Mouse (Mus musculus): ENCODE results near the gene Dthd1. TPM values are rescaled to one million over a fixed set of nuclear protein-coding genes. Genes with fewer than 3 reads are reported as not detected.

The Dthd1 gene
- polyA plus RNA-seq, 1 experiment from 2014 or later = not detected

DNA sequence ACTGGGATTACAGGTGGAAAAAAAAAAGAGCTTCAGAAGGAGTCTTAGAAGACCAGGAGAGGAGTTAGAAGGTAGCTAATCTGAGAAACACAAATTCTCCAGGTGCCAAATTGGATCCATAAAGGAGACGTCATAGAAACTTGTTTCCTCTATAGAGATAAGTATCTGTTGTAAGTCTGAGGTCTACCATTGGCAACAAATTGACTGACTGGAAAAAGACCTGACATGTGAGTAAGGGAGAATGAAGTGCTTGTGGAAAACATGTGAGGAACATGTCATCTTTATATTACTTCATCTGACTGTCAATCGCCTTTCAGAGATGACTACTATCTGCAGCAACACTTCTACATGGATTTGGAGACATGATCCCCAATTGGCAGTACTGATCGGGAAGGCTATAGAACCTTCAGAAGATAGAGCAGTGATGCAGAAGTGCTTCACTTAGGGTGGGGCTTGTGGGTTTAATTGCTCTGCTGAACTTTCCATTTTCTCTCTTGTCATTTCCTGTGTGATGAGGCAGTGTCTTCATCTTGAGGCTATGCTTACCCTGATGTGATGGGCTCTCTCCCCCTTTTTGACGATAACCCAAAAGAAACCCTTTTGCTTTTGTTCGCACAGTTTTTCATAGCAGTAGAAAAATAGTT, 22.6 kb upstream of the Dthd1 start:
- Histone ChIP-seq H3K9ac (ENCODE audit: low read length) (no peak overlapping the region), H3K27ac (ENCODE audit: low read depth, low read length) (no peak overlapping the region), H3K36me3 (ENCODE audit: control insufficient read depth, insufficient read depth, low read length) (no peaks in the 10 kb centered on the region), H3K9me3 (ENCODE audit: control insufficient read depth, low read length) (no peaks in the 10 kb centered on the region), H3K27me3 (ENCODE audit: control insufficient read depth, insufficient read depth, low read length) (no peaks in the 10 kb centered on the region), H3K4me1 (ENCODE audit: control insufficient read depth, insufficient read depth, low read length) (no peaks in the 10 kb centered on the region), H3K4me3 (ENCODE audit: low read depth, low read length) (no peak overlapping the region), H3K4me2 (ENCODE audit: low read depth) (no peak overlapping the region)
- WGBS = 96% methylated on average over 5 of the region's 5 CpGs
- ATAC-seq (ENCODE audit: insufficient read depth, low FRiP score, low TSS enrichment) = no peak
- no peak for DNase-seq (ENCODE audit: low spot score)

GRCm38 (mm10) chr5:62792776-62793175, 20.8 kb upstream of the Dthd1 start:
- H3K27ac ChIP-seq (ENCODE audit: low read depth, low read length) = no peak overlapping the region
- no peak overlapping the region for H3K4me3 ChIP-seq (ENCODE audit: low read depth, low read length)
- H3K9ac ChIP-seq (ENCODE audit: low read length) = no peak overlapping the region
- no peaks in the 10 kb centered on the region for H3K9me3 ChIP-seq (ENCODE audit: control insufficient read depth, low read length)
- ATAC-seq (ENCODE audit: insufficient read depth, low FRiP score, low TSS enrichment) (no peak), DNase-seq (ENCODE audit: low spot score) (no peak)
- no peaks in the 10 kb centered on the region for H3K36me3 ChIP-seq (ENCODE audit: control insufficient read depth, insufficient read depth, low read length)
- no peaks in the 10 kb centered on the region for H3K4me1 ChIP-seq (ENCODE audit: control insufficient read depth, insufficient read depth, low read length)
- WGBS = 84% methylated on average over 1 of the region's 1 CpGs
- H3K27me3 ChIP-seq (ENCODE audit: control insufficient read depth, insufficient read depth, low read length) = no peaks in the 10 kb centered on the region
- H3K4me2 ChIP-seq (ENCODE audit: low read depth) = no peak overlapping the region

DNA sequence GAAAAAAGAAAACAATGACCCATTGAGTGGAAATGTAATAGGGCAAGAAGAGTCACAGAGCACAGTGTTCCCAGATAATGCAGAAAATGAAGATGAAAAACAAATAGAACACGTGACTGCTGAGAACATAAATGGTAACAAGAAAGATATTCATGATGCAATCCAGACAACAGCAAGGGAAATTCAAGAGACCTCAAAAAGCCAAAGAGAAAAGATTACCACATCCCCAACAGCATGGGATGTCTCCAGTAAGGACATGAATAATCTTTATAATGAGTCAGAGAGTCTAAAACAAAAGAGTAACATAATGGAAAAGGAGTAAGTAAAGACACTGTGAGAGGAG, 420 bp downstream of the Dthd1 start:
- Histone ChIP-seq H3K36me3 (ENCODE audit: control insufficient read depth, insufficient read depth, low read length) (no peaks in the 10 kb centered on the region), H3K9ac (ENCODE audit: low read length) (no peak overlapping the region), H3K4me2 (ENCODE audit: low read depth) (no peak overlapping the region), H3K27ac (ENCODE audit: low read depth, low read length) (no peak overlapping the region), H3K4me1 (ENCODE audit: control insufficient read depth, insufficient read depth, low read length) (no peaks in the 10 kb centered on the region), H3K27me3 (ENCODE audit: control insufficient read depth, insufficient read depth, low read length) (no peaks in the 10 kb centered on the region), H3K4me3 (ENCODE audit: low read depth, low read length) (no peak overlapping the region), H3K9me3 (ENCODE audit: control insufficient read depth, low read length) (no peaks in the 10 kb centered on the region)
- ATAC-seq (ENCODE audit: insufficient read depth, low FRiP score, low TSS enrichment) (peak; percentile 26), DNase-seq (ENCODE audit: low spot score) (no peak)
- 53% methylated on average over 1 of the region's 1 CpGs for WGBS

- no peak overlapping the region for H3K4me2 ChIP-seq (ENCODE audit: low read depth)
- no peak overlapping the region for H3K9ac ChIP-seq (ENCODE audit: low read length)
- no peak overlapping the region for H3K4me3 ChIP-seq (ENCODE audit: low read depth, low read length)
- 84% methylated on average over 1 of the region's 1 CpGs for WGBS
- H3K9me3 ChIP-seq (ENCODE audit: control insufficient read depth, low read length) = no peaks in the 10 kb centered on the region
- H3K4me1 ChIP-seq (ENCODE audit: control insufficient read depth, insufficient read depth, low read length) = no peaks in the 10 kb centered on the region
- no peaks in the 10 kb centered on the region for H3K36me3 ChIP-seq (ENCODE audit: control insufficient read depth, insufficient read depth, low read length)
- DNase-seq (ENCODE audit: low spot score) (no peak), ATAC-seq (ENCODE audit: insufficient read depth, low FRiP score, low TSS enrichment) (no peak)
- no peaks in the 10 kb centered on the region for H3K27me3 ChIP-seq (ENCODE audit: control insufficient read depth, insufficient read depth, low read length)
- H3K27ac ChIP-seq (ENCODE audit: low read depth, low read length) = no peak overlapping the region
Measured at GRCm38 (mm10) chr5:62815741-62816140, 2.1 kb downstream of the Dthd1 start.

DNA sequence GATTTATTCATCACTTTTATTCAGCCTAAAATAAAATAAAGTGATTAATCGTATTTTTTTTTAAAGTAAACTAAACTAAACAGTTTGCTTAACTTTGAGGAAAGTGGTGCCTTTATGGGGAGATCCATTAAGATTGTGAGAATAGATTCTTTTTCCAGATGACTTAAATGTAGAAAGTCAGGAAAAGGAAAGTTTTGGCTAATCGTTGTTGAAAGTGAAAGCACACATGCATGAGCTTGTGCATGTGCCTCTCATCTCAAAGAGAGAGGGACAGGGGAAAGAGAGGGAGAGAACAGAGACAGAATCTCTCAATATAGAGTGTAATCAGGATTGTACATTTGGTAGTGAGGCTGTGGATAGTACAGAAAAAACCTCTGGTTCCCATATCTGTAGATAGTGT, 5.9 kb downstream of the Dthd1 start:
- no peaks in the 10 kb centered on the region for H3K27me3 ChIP-seq (ENCODE audit: control insufficient read depth, insufficient read depth, low read length)
- 72% methylated on average over 2 of the region's 2 CpGs for WGBS
- H3K36me3 ChIP-seq (ENCODE audit: control insufficient read depth, insufficient read depth, low read length) = no peaks in the 10 kb centered on the region
- no peak for ATAC-seq (ENCODE audit: insufficient read depth, low FRiP score, low TSS enrichment)
- H3K4me1 ChIP-seq (ENCODE audit: control insufficient read depth, insufficient read depth, low read length) = no peaks in the 10 kb centered on the region
- no peak overlapping the region for H3K27ac ChIP-seq (ENCODE audit: low read depth, low read length)
- no peak overlapping the region for H3K9ac ChIP-seq (ENCODE audit: low read length)
- H3K9me3 ChIP-seq (ENCODE audit: control insufficient read depth, low read length) = no peaks in the 10 kb centered on the region
- DNase-seq (ENCODE audit: low spot score) = no peak
- no peak overlapping the region for H3K4me2 ChIP-seq (ENCODE audit: low read depth)
- H3K4me3 ChIP-seq (ENCODE audit: low read depth, low read length) = no peak overlapping the region

DNA sequence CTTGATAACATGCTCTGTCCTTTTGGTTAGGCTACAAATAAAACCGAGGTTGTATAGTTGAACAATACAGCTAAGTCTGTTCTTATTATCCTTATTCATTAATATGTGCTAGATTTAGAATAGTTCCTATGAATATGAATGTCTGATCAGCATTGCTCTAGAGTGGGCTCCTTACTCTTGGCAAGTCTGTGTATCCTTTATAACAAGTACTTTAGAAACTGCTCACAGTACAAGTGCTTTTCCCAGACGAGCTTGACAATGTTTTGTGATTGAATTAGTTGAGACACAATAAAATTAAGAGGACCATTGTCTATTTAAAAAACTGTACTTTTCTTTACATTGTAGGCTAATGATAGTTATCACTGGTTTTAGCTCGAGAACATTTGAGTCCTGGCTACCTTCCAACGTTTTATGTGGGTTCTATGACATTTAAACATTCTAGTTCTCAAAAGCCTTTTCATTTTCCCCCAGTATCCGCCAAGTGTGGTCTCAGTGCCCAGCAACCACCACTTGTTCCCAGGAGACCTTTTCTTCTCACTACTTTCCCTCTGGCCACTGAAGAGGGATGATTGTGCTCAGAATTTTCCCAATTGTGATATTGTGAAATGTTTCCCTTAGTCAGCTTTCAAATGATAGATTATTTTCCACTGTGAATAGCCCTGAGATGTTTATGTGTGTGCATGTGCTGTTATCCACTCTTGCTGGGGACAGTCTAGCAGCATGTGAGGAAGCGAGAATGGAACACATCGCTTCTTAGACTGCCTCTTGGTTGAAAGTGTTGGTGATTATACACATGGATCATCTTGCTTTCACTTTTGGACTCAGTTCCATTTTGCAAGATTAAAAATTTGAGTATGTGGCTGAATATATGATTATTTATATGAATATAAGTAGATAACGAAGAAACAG, 7.0 kb downstream of the Dthd1 start:
- no peaks in the 10 kb centered on the region for H3K36me3 ChIP-seq (ENCODE audit: control insufficient read depth, insufficient read depth, low read length)
- DNase-seq (ENCODE audit: low spot score) = no peak
- 80% methylated on average over 8 of the region's 8 CpGs for WGBS

DNA sequence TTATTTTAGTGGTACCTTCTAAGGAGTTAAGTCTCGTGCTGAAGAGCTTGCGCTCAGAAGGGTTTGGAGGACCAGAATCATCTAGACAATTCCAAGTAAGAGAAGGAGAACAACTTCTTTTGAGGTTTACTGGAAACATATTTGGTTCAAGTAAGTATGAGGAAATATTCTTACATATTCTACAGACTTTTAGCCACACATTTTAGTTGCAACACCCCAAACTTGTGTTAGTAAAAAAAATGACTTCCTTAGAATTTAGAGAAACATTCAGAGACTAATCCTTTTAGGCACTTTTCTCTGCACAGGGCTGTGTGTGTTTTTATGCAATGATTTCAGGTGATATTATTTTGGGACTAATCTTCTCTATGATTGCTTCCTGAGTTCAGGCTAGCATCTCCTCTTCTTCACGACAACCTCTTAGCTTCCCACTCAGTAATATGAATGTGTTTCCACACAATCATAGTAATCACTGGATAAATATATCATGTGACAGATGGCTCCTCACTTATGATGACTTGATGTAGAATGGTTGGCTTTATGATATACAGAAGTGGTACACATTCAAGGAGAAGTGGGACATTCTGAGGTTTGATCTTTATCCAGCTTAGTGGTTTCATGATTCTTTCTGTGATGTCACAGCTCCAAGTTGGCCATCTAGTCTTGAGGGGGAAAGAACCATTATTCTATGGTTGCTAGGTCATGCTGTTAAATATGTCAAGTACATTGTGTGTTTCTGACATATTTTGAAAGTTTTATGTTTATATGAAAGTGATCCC, 29.5 kb downstream of the Dthd1 start:
- H3K27me3 ChIP-seq (ENCODE audit: control insufficient read depth, insufficient read depth, low read length) = no peaks in the 10 kb centered on the region
- H3K4me1 ChIP-seq (ENCODE audit: control insufficient read depth, insufficient read depth, low read length) = no peaks in the 10 kb centered on the region
- ATAC-seq (ENCODE audit: insufficient read depth, low FRiP score, low TSS enrichment) (no peak), DNase-seq (ENCODE audit: low spot score) (no peak)
- no peak overlapping the region for H3K9ac ChIP-seq (ENCODE audit: low read length)
- no peak overlapping the region for H3K4me3 ChIP-seq (ENCODE audit: low read depth, low read length)
- H3K36me3 ChIP-seq (ENCODE audit: control insufficient read depth, insufficient read depth, low read length) = no peaks in the 10 kb centered on the region
- H3K4me2 ChIP-seq (ENCODE audit: low read depth) = no peak overlapping the region
- no peaks in the 10 kb centered on the region for H3K9me3 ChIP-seq (ENCODE audit: control insufficient read depth, low read length)
- WGBS = 94% methylated on average over 3 of the region's 3 CpGs
- H3K27ac ChIP-seq (ENCODE audit: low read depth, low read length) = no peak overlapping the region

More for the DNA sequence above, 7.0 kb downstream of the Dthd1 start:
- Histone ChIP-seq H3K4me1 (ENCODE audit: control insufficient read depth, insufficient read depth, low read length) (no peaks in the 10 kb centered on the region), H3K4me3 (ENCODE audit: low read depth, low read length) (no peak overlapping the region), H3K27ac (ENCODE audit: low read depth, low read length) (no peak overlapping the region), H3K4me2 (ENCODE audit: low read depth) (no peak overlapping the region), H3K9me3 (ENCODE audit: control insufficient read depth, low read length) (no peaks in the 10 kb centered on the region), H3K9ac (ENCODE audit: low read length) (no peak overlapping the region), H3K27me3 (ENCODE audit: control insufficient read depth, insufficient read depth, low read length) (no peaks in the 10 kb centered on the region)
- no peak for ATAC-seq (ENCODE audit: insufficient read depth, low FRiP score, low TSS enrichment)

GRCm38 (mm10) chr5:62846571-62847131, 33.0 kb downstream of the Dthd1 start:
- Histone ChIP-seq H3K4me1 (ENCODE audit: control insufficient read depth, insufficient read depth, low read length) (no peaks in the 10 kb centered on the region), H3K4me2 (ENCODE audit: low read depth) (no peak overlapping the region), H3K27me3 (ENCODE audit: control insufficient read depth, insufficient read depth, low read length) (no peaks in the 10 kb centered on the region), H3K4me3 (ENCODE audit: low read depth, low read length) (no peak overlapping the region), H3K36me3 (ENCODE audit: control insufficient read depth, insufficient read depth, low read length) (no peaks in the 10 kb centered on the region), H3K27ac (ENCODE audit: low read depth, low read length) (no peak overlapping the region), H3K9me3 (ENCODE audit: control insufficient read depth, low read length) (no peaks in the 10 kb centered on the region), H3K9ac (ENCODE audit: low read length) (no peak overlapping the region)
- WGBS = 83% methylated on average over 6 of the region's 6 CpGs
- ATAC-seq (ENCODE audit: insufficient read depth, low FRiP score, low TSS enrichment) (no peak), DNase-seq (ENCODE audit: low spot score) (no peak)
